ENCODE assay signal across 8 mouse cellular contexts in genomic region chr13:37858066-37858501, GRCm38 (mm10).
DNase-seq lines count a peak whose midpoint lies in the region; ATAC-seq and TF ChIP-seq lines count a peak whose summit lies in the region.

No protein-coding gene starts in this region.

- WGBS in hindbrain, postnatal 0 days: 5% methylated on average over 19 of the region's 19 CpGs

- peak overlapping the region; percentile 96 for H3K4me2 ChIP-seq in hindbrain, postnatal 0 days (ENCODE audit: low read depth, low read length)

- peak overlapping the region; percentile 67 for H3K9ac ChIP-seq in hindbrain, postnatal 0 days (replicated peaks; ENCODE audit: low read length)

- peak overlapping the region; percentile 83 for H3K4me3 ChIP-seq in erythroblast, embryonic 14.5 days (replicated peaks)
- peak overlapping the region; percentile 53 for H3K4me3 ChIP-seq in hindbrain, postnatal 0 days (ENCODE audit: low read length)

- no peaks in the 10 kb centered on the region for H3K9me3 ChIP-seq in erythroblast, embryonic 14.5 days (ENCODE audit: control insufficient read depth, low read length)
- no peaks in the 10 kb centered on the region for H3K9me3 ChIP-seq in hindbrain, postnatal 0 days (ENCODE audit: low read length)

- peaks cover 96% of the 10 kb centered on the region for H3K4me1 ChIP-seq in erythroblast, embryonic 14.5 days (ENCODE audit: control insufficient read depth)
- H3K4me1 ChIP-seq in hindbrain, postnatal 0 days (ENCODE audit: insufficient read depth, low read length): peaks cover 24% of the 10 kb centered on the region

- no peaks in the 10 kb centered on the region for H3K27me3 ChIP-seq in erythroblast, embryonic 14.5 days (ENCODE audit: control insufficient read depth)
- H3K27me3 ChIP-seq in hindbrain, postnatal 0 days (ENCODE audit: insufficient read depth, low read length): no peaks in the 10 kb centered on the region

- TF ChIP-seq CTCF in hindbrain, postnatal 0 days (IDR thresholded peaks at IDR 0.05; ENCODE audit: low read depth): 0 out of 2 replicates have a peak, but pooled peaks have one; percentile 13

- H3K36me3 ChIP-seq in erythroblast, embryonic 14.5 days (ENCODE audit: control insufficient read depth): peaks cover 13% of the 10 kb centered on the region
- H3K36me3 ChIP-seq in hindbrain, postnatal 0 days (ENCODE audit: insufficient read depth, low read length): no peaks in the 10 kb centered on the region

- ATAC-seq in hindbrain, postnatal 0 days: peak; percentile 28

- H3K27ac ChIP-seq in hindbrain, postnatal 0 days: peak overlapping the region; percentile 65; the same call in 1 of the 2 replicates

- DNase-seq in adrenal gland, adult 18-20 months (ENCODE audit: low spot score in 2 of 2): peak; percentile 46 to 57
- no peak for DNase-seq in adrenal gland, adult 8-10 months
- DNase-seq in 3134 (ENCODE audit: extremely low read depth, insufficient read length, low spot score): peak; percentile 58
- DNase-seq in hindbrain, postnatal 0 days (ENCODE audit: low spot score): peak; percentile 24
- DNase-seq in lung, postnatal 10 days: peak; percentile 51
- DNase-seq in testis, postnatal 14 days (ENCODE audit: low spot score): peak; percentile 45
- no peak for DNase-seq in ovary, postnatal 10 days (ENCODE audit: low spot score)

Comparison
In these comparisons a context has a peak if more than half of its experiments do, and no peak if none do; other contexts are left out.
1. DNase-seq: peak in adrenal gland, adult 18-20 months (2 of 2), 3134 (single experiment), hindbrain, postnatal 0 days (single experiment), lung, postnatal 10 days (single experiment) and testis, postnatal 14 days (single experiment); none in adrenal gland, adult 8-10 months (single experiment) and ovary, postnatal 10 days (single experiment).